Mouse (Mus musculus): ENCODE measurements at regions not wholly inside any gene's neighbourhood (a gene's known extent, or its start where the extent isn't known, plus 50 kb on each side); places are given as distances from the start of the nearest gene placed in this dataset.
"Not testable (repeated sequence)": the region's sequence is repeated elsewhere in the genome, so short reads cannot be mapped to it uniquely, and the experiment has no call there.

DNA sequence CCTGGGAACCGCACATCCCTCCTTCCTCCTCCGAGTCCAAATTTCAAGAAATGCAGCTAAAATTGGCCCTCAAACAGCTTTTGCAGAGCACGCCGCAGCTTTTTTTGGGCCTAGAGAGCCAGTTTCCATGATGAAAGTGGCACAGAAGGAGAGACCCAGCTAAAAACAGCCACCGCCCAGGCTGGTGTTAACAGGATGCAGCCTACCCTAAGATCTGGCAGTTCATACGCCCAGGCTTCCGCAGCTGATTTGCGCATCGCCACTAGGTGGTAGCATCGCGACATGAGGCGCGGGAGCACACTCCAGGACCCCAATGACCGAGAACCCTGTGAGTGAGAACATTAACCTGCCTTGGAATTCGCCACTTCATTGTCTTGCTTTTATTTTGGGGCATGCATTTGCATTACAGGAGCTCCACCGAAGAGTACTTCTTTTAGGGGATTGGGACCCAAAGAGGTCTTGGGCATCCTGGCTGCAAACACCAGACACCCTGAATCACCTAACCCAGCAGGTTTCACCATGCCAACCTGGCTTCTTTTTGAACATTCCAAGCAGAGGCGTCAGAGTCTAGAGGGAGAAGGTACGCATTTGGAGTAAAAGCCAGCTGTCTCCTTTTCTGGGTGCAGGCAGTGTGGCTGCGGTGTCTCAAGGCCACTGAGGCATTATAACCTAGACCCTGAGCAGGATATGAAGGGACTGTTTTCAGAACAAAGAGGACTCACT is 179.6 kb downstream of the 1810013L24Rik start:
- in situ Hi-C loops (cut with MboI; ENCODE audit: low pct_unique_long_range_greater_than_20kb in 1 of 2, low sequenced_read_pairs in 2 of 2, unreplicated experiment in 1 of 2) = loop anchor here (5.0 to 25.0 kb wide), 3 partner anchors 117 to 745 kb away; no protein-coding TSS in a partner anchor

DNA sequence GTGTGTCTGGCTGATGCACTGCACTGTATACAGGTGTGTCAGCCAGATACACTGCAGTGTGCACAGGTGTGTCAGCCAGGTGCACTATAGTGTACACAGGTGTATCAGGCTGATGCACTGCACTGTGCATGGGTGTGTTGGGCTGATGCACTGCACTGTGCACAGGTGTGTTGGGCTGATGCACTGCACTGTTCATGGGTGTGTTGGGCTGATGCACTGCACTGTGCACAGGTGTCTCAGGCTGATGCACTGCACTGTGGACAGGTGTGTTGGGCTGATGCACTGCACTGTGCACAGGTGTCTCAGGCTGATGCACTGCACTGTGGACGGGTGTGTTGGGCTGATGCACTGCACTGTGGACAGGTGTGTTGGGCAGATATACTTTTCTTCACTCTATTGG is 181.2 kb downstream of the 1810013L24Rik start:
- in situ Hi-C loops (cut with MboI; ENCODE audit: low pct_unique_long_range_greater_than_20kb in 1 of 2, low sequenced_read_pairs in 2 of 2, unreplicated experiment in 1 of 2) = loop anchor here in 1 of 2 experiments (25.0 kb wide), 1 partner anchor 451 kb away; no protein-coding TSS in a partner anchor

GRCm38 (mm10) chr16:9011691-9012090 is 181.8 kb downstream of the 1810013L24Rik start:
- in situ Hi-C loops (cut with MboI; ENCODE audit: low pct_unique_long_range_greater_than_20kb in 1 of 2, low sequenced_read_pairs in 2 of 2, unreplicated experiment in 1 of 2) = loop anchor here in 1 of 2 experiments (25.0 kb wide), 1 partner anchor 451 kb away; no protein-coding TSS in a partner anchor

GRCm38 (mm10) chr16:9016040-9016761 is 186.3 kb downstream of the 1810013L24Rik start:
- in situ Hi-C loops (cut with MboI; ENCODE audit: low pct_unique_long_range_greater_than_20kb in 1 of 2, low sequenced_read_pairs in 2 of 2, unreplicated experiment in 1 of 2) = loop anchor here in 1 of 2 experiments (25.0 kb wide), 1 partner anchor 446 kb away; no protein-coding TSS in a partner anchor

GRCm38 (mm10) chr16:9016762-9017086 is 186.8 kb downstream of the 1810013L24Rik start:
- in situ Hi-C loops (cut with MboI; ENCODE audit: low pct_unique_long_range_greater_than_20kb in 1 of 2, low sequenced_read_pairs in 2 of 2, unreplicated experiment in 1 of 2) = loop anchor here in 1 of 2 experiments (25.0 kb wide), 1 partner anchor 446 kb away; no protein-coding TSS in a partner anchor

GRCm38 (mm10) chr16:9030717-9031116 is 200.8 kb downstream of the 1810013L24Rik start:
- in situ Hi-C loops (cut with MboI; ENCODE audit: low pct_unique_long_range_greater_than_20kb in 1 of 2, low sequenced_read_pairs in 2 of 2, unreplicated experiment in 1 of 2) = no loop called here

GRCm38 (mm10) chr16:9043271-9043670 is 213.4 kb downstream of the 1810013L24Rik start:
- in situ Hi-C loops (cut with MboI; ENCODE audit: low pct_unique_long_range_greater_than_20kb in 1 of 2, low sequenced_read_pairs in 2 of 2, unreplicated experiment in 1 of 2) = no loop called here

DNA sequence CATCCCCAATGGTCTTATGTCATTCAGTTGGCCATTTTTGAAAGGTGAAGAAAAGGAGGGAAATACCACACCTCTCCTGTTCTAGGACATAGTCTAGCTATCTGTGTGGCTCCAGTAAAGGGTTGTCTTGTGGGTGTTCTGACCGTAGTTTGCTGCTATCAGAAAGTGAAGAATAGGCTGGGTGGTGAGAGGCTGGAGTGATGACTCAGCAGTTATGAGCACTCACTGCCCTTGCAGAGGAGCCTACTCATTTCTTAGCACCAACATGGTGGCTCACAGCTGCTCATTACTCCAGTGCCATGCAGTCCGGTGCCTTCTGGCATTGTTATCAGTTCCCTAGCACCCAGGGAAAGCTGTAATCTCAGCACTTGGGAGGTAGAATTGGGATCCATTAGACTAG is 217.0 kb downstream of the 1810013L24Rik start:
- in situ Hi-C loops (cut with MboI; ENCODE audit: low pct_unique_long_range_greater_than_20kb in 1 of 2, low sequenced_read_pairs in 2 of 2, unreplicated experiment in 1 of 2) = no loop called here

- in situ Hi-C loops (cut with MboI; ENCODE audit: low pct_unique_long_range_greater_than_20kb in 1 of 2, low sequenced_read_pairs in 2 of 2, unreplicated experiment in 1 of 2) = no loop called here
Observed at GRCm38 (mm10) chr16:9054415-9054814, 224.5 kb downstream of the 1810013L24Rik start.

- in situ Hi-C loops (cut with MboI; ENCODE audit: low pct_unique_long_range_greater_than_20kb in 1 of 2, low sequenced_read_pairs in 2 of 2, unreplicated experiment in 1 of 2) = no loop called here
Observed at GRCm38 (mm10) chr16:9056430-9056829, 226.5 kb downstream of the 1810013L24Rik start.

GRCm38 (mm10) chr16:9071526-9071925 is 241.6 kb downstream of the 1810013L24Rik start:
- in situ Hi-C loops (cut with MboI; ENCODE audit: low pct_unique_long_range_greater_than_20kb in 1 of 2, low sequenced_read_pairs in 2 of 2, unreplicated experiment in 1 of 2) = no loop called here

DNA sequence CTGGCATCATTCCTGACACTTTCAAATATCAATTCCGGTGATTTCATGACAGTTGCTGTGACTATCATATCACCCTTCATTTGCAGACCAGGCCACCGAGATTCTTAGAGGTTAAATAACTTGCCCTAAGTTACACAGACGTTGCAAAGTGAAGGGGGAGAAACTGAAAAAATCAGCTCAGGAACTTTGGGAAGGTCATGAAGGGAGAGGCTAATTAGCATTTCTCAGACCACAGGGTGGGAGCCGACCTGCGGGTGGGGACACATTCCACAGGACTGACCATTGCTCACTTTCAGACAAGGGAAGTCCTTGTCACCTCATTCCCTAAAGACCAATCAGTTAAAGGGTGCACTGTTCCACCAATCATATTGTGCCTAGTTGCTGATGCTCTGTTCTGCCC is 242.1 kb downstream of the 1810013L24Rik start:
- in situ Hi-C loops (cut with MboI; ENCODE audit: low pct_unique_long_range_greater_than_20kb in 1 of 2, low sequenced_read_pairs in 2 of 2, unreplicated experiment in 1 of 2) = not testable (repeated sequence)

DNA sequence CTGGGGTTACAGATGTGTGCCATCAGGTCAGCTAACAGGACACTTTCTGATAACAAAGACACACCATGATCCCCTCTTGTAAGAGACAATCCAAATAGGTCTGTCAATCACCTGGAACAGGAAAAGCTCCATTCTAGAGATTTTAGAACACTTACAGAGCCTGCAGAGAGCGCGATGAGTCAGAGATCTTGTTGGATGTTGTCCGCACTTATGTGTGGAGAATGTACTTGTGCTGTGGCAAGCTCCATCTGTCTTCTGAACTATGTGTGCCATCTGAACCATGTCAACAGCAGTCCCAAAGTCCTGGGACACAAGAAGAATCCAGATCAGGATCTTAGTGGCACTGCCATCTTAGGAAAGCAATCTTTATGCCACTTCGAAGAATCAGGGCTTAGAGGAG is 244.4 kb downstream of the 1810013L24Rik start:
- in situ Hi-C loops (cut with MboI; ENCODE audit: low pct_unique_long_range_greater_than_20kb in 1 of 2, low sequenced_read_pairs in 2 of 2, unreplicated experiment in 1 of 2) = no loop called here

GRCm38 (mm10) chr16:9077451-9077850 is 247.6 kb downstream of the 1810013L24Rik start:
- in situ Hi-C loops (cut with MboI; ENCODE audit: low pct_unique_long_range_greater_than_20kb in 1 of 2, low sequenced_read_pairs in 2 of 2, unreplicated experiment in 1 of 2) = no loop called here

GRCm38 (mm10) chr16:9078405-9078942 is 248.6 kb downstream of the 1810013L24Rik start:
- in situ Hi-C loops (cut with MboI; ENCODE audit: low pct_unique_long_range_greater_than_20kb in 1 of 2, low sequenced_read_pairs in 2 of 2, unreplicated experiment in 1 of 2) = no loop called here

- in situ Hi-C loops (cut with MboI; ENCODE audit: low pct_unique_long_range_greater_than_20kb in 1 of 2, low sequenced_read_pairs in 2 of 2, unreplicated experiment in 1 of 2) = no loop called here
Observed at GRCm38 (mm10) chr16:9083040-9083439, 253.1 kb downstream of the 1810013L24Rik start.

DNA sequence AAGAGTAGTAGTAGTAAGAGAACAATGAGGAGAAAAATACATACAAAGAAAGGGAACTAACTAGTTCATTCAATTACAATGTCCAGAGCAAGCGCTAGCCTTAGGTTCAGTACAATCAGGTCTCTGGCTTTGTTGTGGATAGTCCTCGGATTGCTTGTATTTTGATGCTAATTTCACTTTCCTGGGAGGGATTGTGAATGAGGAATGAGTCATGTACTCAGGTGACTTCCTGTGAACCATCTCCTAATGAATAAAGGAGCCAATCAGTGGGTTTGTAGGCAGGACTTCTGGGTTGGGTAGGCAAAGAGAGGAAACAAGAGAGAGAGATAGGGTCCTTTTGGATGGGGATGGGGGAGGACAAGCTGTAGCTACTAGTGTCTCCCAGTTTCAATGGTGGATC is 253.8 kb downstream of the 1810013L24Rik start:
- in situ Hi-C loops (cut with MboI; ENCODE audit: low pct_unique_long_range_greater_than_20kb in 1 of 2, low sequenced_read_pairs in 2 of 2, unreplicated experiment in 1 of 2) = no loop called here

DNA sequence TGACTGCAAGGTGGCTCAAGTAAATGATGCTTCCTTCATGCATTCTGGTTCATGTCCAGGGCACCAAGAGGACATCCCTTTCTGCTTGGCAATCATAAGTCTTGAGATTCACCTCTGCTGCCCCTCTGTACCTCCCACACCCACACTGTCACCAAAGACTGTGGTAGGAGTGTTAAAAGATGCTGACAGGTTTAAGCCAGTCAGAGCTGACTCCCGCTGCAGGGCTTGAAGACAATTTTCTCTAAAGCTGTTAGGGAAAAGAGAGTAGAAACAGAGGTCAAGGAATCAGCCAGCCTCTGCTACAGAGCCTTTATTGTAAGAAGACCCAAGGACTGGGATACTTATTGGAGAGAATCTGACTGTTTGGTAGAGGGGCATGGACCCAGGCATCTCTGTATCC is 254.7 kb downstream of the 1810013L24Rik start:
- in situ Hi-C loops (cut with MboI; ENCODE audit: low pct_unique_long_range_greater_than_20kb in 1 of 2, low sequenced_read_pairs in 2 of 2, unreplicated experiment in 1 of 2) = no loop called here

DNA sequence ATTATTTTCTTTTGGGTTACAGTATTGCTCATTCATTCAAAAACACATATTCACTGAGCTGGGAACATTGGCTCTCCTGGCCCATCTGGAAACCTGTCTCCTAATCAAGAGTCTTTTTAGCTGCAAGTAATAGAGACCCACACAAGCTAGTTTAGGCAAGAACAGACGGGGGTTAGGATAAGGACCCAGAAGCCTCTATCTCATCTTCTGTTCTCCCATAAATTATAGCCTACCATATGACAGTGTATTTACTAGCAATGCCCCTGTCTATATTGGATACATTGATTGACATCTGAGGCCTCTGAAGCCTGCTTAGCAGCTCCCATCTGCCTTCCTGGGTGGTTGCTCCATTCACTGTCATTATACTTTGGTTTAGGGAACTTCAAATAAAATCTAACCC is 255.2 kb downstream of the 1810013L24Rik start:
- in situ Hi-C loops (cut with MboI; ENCODE audit: low pct_unique_long_range_greater_than_20kb in 1 of 2, low sequenced_read_pairs in 2 of 2, unreplicated experiment in 1 of 2) = no loop called here

All from mouse embryonic stem cell (cell line).